Mouse (Mus musculus) layer of hippocampus, postnatal 10 days (tissue): Measurements from ENCODE around the gene Srsf2. TPM values are rescaled to one million over a fixed set of nuclear protein-coding genes. Genes with fewer than 3 reads are reported as not detected.
"Not testable (repeated sequence)": the region's sequence is repeated elsewhere in the genome, so short reads cannot be mapped to it uniquely, and the experiment has no call there.

Source experiments
- DNase-seq, 2 experiments: peaks; one replicate each; pipeline ENCODE4 v3.0.0; 2021; ENCODE audit warnings: low spot score in 2 of 2
- total RNA-seq, 2 experiments: library from RNA; stranded (reverse); gene quantifications; 2 replicates each; pipeline ENCODE4 v1.2.3; 2021

The Srsf2 gene
- total RNA-seq, 2 experiments from 2014 or later = 217 to 239 TPM

DNA sequence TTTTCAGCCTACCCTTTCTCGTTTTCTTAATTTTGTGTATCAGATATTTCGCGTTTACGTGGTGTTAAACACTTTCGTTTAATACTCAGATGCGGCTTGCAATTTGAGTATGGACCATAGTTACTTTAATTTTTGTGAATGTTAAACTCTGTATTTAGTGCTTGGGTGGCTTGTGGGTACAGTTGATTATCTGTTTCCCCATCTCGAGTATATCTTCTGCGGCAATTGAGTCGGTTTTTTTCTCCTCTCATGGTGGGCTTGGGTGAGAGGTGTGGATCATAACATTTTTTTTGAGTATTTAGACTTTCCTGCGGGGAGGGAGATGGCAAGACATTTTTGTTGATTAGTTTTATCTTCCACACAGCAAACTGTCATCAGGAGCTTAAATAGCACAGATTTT, 1.4 kb upstream of the Srsf2 start:
- no peak for DNase-seq

DNA sequence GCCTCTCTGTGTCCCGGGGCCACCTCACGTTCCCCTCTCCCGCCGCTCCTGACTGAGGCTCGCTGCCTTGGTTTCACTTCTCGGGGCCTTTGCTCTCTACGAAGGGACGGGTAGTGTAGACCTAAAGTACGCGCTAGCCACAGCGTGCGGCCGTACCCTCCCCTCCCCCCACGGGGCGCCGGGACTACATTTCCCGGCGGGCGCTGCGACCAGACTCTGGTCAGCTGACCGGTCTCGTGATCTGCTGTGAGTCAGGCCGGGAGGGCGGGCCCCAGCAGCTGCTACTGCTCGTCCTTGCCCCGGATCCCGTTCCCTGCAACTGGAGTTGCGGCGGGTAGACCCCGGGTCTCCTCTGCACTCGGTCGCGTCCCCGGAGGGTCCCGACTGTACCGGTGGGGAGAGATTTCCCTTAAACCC, 626 bp upstream of the Srsf2 start:
- peak; percentile 97 to 98 for DNase-seq

DNA sequence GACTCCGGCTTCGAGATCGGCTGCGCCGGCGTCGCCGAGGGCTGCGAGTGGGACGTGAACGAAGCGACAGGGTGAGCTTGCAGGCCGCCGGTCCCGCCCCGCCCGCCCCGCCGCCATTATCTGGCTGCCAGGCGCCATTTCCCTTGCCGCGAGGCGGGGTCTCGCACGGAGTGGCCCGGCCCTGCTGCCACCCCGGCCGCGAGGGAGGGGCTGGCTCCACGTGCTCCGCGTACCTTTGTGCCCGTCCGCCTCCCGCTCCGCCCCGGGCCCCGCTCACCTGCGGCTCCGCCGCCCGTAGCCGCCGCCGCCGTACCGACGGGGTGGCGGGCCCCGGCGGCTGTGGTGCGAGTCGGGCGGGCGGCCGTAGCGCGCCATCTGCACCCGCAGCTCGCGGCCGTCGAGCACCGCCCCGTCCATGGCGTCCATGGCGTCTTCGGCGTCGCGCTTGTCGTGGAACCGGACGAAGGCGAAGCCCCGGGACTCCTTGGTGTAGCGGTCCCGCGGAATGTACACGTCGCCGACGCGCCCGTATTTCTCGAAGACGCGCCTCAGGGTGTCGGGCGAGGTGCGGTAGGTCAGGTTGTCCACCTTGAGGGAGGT, 503 bp downstream of the Srsf2 start, which contains the start of gene Mfsd11:
Mfsd11 (plus strand) TSS at position 150 of the 600 bp plus-strand sequence.
- peak; percentile 70 to 83 for DNase-seq

DNA sequence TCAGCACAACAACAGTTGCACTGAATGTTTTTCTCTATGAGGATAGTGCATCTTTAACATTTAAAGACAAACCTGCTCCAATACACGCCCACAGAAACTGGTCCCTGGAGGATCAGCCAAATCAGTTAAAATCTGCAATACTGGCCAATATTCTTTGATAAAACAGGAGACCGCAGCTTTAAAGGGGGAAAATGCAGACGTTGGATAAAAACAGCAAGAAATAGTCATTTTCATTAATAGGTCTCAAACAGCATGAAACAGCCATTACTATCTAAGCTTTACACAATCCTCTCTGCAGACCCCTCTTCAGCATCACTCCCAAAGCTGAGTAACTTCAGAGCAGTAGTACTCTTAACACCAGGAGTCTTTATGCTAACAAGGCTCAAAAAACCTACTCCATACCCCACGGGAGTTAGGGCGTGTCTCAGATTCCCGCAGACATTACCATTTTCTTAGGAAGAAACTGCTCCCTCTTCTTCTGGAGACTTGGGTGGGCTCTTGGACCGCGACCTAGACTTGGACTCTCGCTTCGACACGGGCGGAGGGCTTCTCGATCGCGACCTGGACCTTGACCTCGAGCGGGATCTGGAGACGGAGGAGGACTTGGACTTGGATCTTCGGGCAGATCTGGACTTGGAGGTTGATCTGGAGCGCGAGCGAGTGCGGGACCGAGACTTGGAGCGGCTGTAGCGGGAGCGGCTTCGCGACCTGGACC, 1.2 kb downstream of the Srsf2 start:
- DNase-seq = no peak

DNA sequence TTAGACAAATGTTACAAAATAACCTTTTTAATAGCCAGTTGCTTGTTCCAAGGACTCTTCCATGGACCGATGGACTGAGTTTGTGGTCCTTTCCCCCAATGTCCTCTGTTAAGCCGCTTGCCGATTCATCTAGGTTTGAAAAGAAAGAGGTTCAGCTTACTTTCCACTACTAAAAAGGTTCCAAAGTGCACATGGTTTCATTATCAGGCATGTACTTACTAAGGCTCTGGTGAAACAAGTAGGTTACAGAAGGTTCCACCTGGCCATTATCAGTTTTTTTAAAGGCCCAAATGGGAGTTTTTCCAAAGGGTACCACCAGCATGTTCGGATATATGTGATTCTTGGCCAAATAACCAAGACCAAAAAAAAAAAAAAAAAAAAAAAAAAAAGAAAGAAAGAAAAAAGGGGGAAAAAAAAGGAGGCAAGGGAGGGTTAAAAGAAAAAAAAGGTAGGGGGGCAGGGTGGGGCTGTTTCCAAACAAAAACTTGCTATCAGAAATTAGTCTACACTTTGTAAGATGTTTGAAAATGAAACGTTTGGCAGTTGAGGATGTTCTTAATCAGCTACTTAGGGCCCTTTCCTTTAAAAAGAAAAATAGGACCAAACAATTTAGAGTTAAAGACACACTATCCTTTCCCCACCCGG, 1.9 kb downstream of the Srsf2 start:
- DNase-seq = no peak

DNA sequence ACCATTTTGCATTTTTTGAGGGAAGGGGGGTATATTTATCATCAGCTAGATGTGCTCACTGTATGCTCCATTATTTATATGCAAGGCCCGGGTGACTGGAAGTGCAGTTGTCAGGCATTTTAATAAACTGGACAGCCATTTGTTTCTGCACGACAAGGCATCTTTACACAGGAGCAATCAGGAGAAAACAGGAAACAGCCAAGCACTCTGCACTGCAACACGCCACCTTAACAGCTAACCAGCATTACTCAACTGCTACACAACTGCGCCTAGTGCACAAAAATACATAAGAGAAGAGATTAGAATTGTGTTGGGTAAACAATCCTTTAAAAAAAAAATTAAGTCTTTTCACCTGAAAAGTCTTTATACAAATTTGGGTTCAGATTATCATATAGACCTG, 2.8 kb downstream of the Srsf2 start:
- DNase-seq = no peak

DNA sequence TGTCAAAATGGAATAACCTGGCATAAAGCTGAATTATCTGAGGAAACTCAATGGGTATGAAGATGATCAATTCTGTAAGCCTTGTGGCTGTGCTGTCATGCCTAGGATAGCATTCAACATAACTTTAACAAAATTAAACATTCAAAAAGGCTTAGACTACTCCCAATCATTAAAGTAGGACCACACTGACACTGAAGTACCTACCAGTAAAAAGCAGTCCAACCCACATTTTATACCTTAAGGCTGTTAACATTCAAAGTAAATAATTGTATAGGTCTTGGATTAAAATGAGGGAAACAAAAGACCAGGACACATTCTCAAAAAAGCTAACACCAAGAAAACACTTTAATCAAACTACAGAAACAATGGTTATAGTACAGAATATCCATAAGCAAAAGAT, 3.3 kb downstream of the Srsf2 start:
- no peak for DNase-seq

DNA sequence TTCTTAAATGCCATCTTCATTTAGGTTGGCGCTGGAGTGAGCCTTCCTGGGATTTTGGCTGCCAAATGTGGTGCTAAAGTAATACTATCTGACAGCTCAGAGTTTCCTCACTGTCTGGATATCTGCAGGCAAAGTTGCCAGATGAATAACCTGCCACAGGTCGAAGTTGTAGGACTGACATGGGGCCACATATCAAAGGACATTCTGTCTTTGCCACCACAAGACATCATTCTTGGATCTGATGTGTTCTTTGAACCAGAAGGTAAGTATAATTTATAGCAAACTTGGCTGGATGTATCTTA, 4.1 kb downstream of the Srsf2 start:
- DNase-seq = not testable (repeated sequence)

DNA sequence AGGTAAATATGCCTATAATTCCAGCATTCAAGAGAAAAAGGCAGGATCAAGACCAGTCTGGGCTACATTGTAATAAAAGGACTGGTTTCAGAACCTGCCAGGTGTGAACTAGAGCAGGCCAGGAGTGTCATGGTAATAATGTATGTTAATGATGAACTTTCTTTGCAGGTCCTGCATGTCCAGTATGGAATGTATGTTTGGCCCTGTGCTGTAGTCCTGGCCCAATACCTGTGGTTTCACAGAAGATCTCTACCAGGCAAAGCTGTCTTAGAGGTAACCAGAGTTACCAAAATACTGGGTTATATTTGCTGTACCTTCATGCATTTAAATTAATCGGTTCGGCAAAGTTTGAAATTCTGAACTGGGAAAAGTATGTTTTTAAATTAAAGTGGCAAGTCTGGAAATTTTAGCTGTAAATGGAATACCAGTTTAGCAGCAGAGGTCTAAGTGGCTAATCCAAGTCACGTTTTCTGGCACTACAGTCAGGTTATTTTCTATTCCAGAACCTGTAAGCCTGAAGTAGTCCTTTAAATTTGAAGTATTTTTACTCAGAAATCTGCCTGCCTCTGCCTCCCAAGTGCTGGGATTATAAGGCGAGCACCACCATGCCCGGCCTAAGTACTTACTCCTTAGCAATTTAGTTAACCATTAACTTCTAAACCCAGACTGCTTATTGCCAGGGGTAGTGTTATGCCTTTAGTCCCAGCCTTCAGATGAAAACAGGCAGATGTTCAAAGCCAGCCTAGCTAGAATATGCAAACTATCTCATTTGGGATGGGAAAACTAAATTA, 4.6 kb downstream of the Srsf2 start:
- no peak for DNase-seq

DNA sequence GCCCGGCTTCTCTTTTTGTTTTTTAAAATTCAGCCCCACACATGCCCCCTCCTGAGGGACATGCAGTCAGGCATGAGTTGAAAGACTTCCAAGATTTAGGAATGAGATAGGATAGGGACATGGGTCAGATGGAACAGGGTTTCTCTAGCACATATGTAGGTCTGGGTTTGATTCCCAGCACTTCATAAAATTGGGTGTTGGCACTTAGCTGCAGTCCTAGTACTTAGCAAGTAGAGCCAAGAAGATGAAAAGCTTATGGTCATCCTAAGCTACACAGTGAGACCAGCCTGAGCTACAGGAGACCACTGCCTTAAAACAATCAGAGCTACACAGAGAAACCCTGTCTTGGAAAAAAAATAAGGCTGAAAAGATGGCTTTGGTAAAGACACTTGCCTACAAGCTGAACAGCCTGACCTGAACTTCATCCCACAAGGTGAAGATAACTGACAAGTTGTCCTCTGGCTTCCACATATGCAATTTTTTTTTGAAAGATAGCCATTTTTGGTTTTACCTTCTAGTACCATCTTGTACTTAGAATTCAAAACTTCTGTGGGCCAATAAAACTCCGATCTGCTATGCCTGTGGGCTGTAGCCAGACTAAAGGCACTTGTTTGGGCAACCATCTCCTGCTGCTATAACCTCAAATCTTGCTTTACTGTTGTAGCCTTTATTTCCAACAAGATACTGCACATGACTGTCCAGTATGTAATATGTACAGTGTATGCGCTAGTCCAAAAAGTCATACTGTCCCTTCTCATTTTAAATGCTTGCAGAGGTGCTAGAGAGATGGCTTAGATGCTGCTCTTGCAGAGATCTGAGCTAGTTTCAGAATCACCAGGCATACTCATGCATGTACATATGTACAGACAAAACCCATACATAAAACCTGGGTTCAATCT, 5.5 kb downstream of the Srsf2 start:
- DNase-seq = no peak

DNA sequence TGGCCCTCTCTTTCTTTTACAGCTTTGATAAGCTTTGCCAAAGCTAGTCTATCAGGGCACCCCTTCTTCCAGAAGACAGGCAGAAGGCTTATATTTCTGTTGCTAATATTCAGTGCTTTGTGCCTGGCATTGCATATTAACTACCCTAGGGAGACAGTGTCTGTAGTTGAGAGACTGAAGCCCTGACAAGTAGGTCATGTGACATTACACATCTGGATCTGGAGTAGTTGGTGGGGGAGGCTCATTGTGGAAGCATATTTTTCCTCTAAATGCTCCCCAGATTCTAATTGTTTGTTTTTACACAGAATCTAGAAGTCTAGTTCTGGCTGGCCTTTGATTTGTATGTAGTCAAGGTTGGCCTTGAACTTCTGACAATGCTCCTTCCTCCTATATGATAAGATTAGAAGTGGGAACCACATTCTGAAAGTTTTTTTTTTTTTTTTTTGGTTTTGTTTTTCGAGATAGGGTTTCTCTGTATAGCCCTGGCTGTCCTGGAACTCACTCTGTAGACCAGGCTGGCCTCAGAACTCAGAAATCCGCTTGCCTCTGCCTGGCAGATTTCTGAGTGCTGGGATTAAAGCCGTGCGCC, 6.2 kb downstream of the Srsf2 start:
- no peak for DNase-seq

DNA sequence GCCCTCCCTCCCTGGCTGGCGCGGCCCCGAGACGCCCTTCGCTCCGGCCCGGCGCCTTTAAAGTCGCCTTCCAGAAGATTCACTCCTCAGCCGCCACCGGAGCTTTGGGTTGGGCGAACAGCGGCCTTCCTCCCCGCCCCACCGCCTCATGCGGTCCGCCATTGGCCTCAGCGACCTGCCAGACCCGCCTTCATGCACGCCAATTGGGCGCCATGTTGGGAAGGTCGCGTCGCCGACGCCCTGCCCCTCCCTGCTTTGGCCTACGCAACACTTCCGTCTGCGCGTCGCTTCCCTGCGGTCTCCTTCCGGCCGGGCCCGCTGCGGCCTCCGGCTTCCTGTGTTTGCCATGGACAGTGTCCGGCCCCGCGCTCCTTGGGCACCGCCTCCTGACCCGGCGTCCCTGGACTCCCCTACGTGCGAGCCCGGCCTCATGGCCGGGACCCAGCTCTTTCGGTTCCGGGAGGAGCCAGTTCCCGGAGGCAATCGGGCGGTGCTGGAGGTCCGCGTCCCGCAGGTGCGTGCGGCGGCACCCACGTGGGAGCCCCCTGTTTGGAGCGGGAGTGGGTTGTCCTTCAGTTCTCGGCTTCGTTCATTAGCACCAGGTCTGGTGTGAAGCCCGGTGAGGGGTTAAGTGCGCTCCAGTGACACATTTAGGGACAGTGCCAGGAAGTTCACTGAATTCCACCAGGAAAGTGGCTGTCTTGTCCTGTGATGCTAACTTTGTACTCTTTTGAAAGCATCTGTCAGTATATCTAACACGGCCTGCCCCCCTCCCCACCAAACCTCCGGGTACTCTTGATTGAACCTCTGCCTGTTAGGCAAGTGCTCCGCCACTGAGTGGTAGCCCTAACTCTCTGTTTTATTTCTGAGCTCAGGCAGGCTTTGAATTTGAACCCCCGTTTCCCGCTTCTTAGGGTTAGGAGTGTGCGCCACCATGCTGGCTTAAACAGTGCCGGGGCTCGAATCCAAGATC, 9.3 kb downstream of the Srsf2 start, which contains the start of the genes Mettl23 and Jmjd6:
Mettl23 (plus strand) TSS at position 18 of the 973 bp plus-strand sequence.
Jmjd6 (minus strand) TSS at position 189 of the 973 bp plus-strand sequence.
- peak; percentile 94 to 96 for DNase-seq

DNA sequence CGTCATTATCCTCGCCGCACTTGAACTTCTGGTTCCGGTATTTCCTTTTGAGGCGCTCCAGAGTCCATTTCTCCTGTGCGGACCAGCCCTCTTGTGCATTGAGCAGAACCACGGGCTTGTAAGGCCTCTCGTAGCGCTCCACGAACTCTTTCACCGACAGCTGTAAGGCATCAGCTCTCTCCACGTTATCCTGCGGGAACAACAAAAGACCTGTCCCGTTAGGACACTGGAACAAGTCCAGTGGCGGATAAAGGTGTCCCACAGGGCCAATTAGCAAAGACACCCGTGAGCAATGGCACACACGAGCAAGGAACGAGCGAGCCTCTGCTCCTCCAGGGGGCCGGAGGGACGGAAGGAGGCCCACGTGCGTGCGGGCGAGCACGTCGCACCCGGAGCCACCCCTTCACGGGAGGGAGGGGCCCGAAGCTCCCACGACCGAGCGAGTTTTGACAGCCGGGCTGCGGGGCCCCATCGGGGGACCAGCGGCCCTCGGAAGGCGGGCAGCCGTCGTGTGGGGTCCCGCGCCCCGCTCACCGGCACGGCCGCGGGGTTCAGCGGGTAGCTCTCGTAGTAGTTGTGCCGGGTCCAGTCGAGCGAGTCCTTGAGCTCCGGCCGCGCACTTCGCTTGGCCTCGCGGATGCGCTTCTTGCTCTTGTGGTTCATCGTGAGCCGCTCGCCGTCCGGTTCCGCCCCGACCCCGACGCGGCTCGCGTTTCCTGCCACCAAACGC, 10.2 kb downstream of the Srsf2 start:
- DNase-seq = peak; percentile 62 to 75

DNA sequence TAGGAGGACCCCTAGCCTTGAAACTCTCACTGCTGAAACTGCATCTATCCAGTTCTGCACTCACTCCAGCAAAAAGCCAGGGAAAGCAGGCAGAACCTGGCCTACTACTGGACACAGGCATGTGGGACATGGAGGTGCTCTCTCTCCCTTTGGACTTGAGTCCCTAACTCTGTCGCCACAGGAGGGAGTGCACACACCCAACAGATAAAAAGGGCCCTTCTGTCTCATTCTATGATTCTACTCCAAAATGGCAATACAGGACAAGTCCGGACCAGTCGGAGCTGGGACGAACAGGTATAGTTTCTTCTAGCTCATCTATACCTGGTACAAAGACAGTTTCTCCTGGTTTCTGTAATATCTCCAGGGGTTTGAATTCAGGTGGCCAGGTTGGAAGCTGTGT, 12.1 kb downstream of the Srsf2 start:
- no peak for DNase-seq

DNA sequence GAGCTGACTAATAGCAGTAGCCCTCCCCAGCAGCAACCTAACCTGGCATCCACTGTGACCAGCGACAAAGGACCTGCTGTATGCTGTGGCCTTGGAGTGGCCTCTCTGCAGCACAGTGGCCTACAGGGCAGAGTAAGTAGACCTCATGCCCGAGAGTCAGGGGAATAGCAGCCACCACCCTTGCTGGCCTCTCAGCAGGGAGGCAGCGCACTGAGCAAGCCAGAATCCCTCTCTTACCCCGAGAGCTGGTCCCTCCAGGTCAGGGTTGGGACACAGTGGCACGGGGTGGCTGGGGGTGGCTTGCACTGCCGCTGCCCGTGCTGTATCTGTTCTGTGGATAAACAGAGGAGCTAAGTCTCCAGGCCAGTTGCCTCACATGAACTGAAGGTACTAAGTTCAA, 13.3 kb downstream of the Srsf2 start:
- DNase-seq = no peak

DNA sequence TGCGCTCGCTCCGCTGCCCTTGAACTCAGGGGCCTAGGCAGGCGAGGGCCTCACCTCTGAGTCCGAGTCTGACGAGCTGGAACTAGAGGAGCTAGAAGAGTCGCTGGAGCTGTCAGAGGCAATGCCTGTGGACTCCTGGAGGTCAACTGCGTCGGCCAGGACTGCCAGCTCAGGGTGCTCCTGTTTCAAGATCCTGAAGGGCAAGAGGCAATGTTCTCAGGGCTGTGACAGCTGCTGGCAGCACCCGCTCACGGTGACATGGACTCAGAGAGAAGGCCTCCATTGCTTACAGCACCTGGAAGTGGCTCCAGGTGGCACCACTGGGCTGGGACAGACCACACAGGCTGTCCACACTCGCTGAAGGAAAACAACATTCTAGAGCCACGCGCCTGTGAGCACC, 14.0 kb downstream of the Srsf2 start:
- DNase-seq = no peak

DNA sequence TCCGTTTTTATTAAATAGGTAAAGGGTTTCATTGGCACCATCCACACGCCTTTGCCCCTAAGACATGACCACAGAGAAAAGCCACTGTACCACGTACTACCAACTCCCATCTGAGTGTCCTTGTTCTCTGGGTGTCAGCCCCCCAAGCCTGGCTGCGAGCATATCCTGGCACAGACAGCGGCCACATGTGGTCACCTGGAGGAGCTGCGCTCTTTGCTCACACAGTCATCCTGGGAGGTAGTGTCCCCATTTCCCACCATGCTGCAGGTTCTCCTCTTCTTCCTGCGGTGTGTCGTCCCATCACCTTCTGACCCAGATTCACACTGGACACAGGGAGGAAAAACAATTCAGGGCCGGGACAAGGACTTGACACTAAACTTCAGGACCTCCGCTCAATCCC, 15.5 kb downstream of the Srsf2 start:
- no peak for DNase-seq

DNA sequence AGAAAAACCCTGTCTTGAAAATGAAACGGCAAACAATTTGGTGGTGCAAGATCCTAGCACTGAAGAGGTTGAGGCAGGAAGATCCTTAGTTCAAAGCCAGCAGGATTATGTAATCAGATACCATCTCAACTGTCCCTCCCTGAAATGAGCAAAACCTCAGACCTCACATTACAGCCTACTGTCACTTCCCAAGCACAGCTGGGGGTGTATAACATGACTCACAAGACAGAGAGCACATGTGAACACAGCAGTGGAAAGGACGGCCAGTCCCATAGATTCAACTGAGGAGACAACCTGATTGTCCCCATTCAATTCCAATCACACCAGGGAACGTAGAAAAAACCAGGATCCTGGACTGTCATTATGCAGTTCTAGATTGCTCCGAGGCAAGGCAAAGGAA, 16.6 kb downstream of the Srsf2 start:
- DNase-seq = no peak
